Mouse (Mus musculus) thymus, adult 2 months (tissue): Measurements from ENCODE around the gene Tmem213. TPM values are rescaled to one million over a fixed set of nuclear protein-coding genes. Genes with fewer than 3 reads are reported as not detected.

Experiments used
- DNase-seq: peaks from one replicate; pipeline ENCODE4 v3.0.0; 2021
- H3K27ac ChIP-seq: fragments of 200-500 bp; 2 replicates; pipeline ENCODE4 v1.5.1; 2012; ENCODE audit warnings: low read length, control low read depth; ENCODE audit not compliant: control insufficient read depth, insufficient read depth
- H3K27me3 ChIP-seq: fragments of 200-500 bp; 2 replicates; pipeline ENCODE4 v1.6.1; 2012; ENCODE audit warnings: mild to moderate bottlenecking, low read length, moderate library complexity, mixed read lengths; ENCODE audit not compliant: control insufficient read depth, insufficient read depth
- H3K36me3 ChIP-seq: fragments of 200-500 bp; 2 replicates; pipeline ENCODE4 v1.6.1; 2012; ENCODE audit warnings: mild to moderate bottlenecking, low read length, moderate library complexity; ENCODE audit not compliant: control insufficient read depth, insufficient read depth
- H3K4me1 ChIP-seq: fragments of 200-500 bp; replicated peaks from 2 replicates; pipeline ENCODE4 v1.6.1; 2012; ENCODE audit warnings: low read length; ENCODE audit not compliant: control insufficient read depth, insufficient read depth
- H3K4me3 ChIP-seq: fragments of 200-500 bp; 2 replicates; pipeline ENCODE4 v1.5.1; 2012; ENCODE audit warnings: mild to moderate bottlenecking, low read length, control low read depth, moderate library complexity; ENCODE audit not compliant: control insufficient read depth, insufficient read depth
- CTCF ChIP-seq: fragments of 200-500 bp; IDR thresholded peaks from 2 replicates; pipeline ENCODE4 v1.5.1; 2012; ENCODE audit warnings: mild to moderate bottlenecking, control low read depth, low read length, moderate library complexity, borderline replicate concordance; ENCODE audit not compliant: control insufficient read depth, poor library complexity, insufficient read depth; ENCODE audit errors: extremely low read depth
- POLR2A ChIP-seq: fragments of 200-500 bp; IDR thresholded peaks from 2 replicates; pipeline ENCODE4 v1.6.1; 2012; ENCODE audit warnings: mild to moderate bottlenecking, low read length, control low read depth, moderate library complexity; ENCODE audit not compliant: control insufficient read depth, poor library complexity, insufficient read depth; ENCODE audit errors: extremely low read depth
- WGBS: fragments of 180-500 bp; shearing (Covaris S2); methylation state at CpG from one replicate; pipeline ENCODE4 v1.1.7; 2018; 5-methylcytosine and 5-hydroxymethylcytosine counted together
- polyA plus RNA-seq: library from polyadenylated mRNA; depleted of rRNA; stranded (reverse); fragments of >200 nt; gene quantifications from 2 replicates; pipeline ENCODE4 v1.2.3, GENCODE M21; 2012

Tmem213 gene
- polyA plus RNA-seq, 1 experiment, result 0.38 TPM

DNA sequence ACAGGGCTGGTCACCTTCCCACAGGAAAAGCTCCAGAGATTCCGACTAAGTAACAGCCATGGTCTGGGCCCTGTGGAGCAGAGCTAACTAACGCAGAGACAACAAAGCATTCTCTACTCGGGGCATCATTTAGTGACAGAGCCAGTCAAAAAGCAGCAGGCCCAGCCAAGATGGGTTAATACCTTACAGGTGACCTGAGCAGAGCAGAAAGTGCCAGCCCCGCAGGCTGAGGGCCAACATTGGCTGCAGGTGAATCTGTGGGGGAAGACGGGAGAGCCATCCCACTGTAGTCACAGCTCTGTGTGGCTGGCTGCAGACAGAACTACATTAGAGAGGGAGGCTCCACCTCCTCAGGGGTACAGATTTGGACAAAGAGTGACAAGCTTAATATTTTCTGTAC, 38.2 kb downstream of the Tmem213 start:
- TF ChIP-seq POLR2A (no peak), CTCF (no peak)
- Histone ChIP-seq H3K36me3 (no peaks in the 10 kb centered on the region), H3K27ac (no peak overlapping the region), H3K27me3 (no peaks in the 10 kb centered on the region), H3K4me3 (no peak overlapping the region), H3K4me1 (peaks cover 6% of the 10 kb centered on the region; the same call in 1 of the 2 replicates)
- WGBS, result 98% methylated on average over 5 of the region's 5 CpGs
- no peak for DNase-seq

DNA sequence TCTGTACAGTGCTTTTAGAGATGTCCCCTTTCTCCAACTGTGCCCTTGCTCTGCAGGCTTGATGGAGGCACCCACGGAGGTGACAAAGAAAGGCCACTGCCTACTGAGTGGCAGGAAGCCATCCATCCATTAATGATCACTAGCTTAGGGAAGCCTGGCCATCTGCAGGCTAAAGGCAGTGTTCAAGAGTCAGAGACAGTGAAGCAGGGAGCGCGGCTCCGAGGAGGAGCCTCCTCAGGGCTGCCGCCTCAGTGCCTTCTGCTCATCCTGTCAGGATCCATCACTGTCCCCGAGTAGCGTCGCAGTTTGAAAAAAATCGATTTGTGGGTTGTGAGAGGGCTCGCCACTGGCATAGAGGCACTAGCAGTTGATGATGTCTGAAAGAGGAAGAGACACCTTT, 39.6 kb downstream of the Tmem213 start:
- H3K4me1 ChIP-seq, result peaks cover 6% of the 10 kb centered on the region; the same call in 1 of the 2 replicates
- H3K36me3 ChIP-seq, result no peaks in the 10 kb centered on the region
- no peak for DNase-seq
- TF ChIP-seq POLR2A (no peak), CTCF (no peak)
- H3K27me3 ChIP-seq, result no peaks in the 10 kb centered on the region
- H3K27ac ChIP-seq, result no peak overlapping the region
- WGBS, result 92% methylated on average over 10 of the region's 10 CpGs
- no peak overlapping the region for H3K4me3 ChIP-seq

DNA sequence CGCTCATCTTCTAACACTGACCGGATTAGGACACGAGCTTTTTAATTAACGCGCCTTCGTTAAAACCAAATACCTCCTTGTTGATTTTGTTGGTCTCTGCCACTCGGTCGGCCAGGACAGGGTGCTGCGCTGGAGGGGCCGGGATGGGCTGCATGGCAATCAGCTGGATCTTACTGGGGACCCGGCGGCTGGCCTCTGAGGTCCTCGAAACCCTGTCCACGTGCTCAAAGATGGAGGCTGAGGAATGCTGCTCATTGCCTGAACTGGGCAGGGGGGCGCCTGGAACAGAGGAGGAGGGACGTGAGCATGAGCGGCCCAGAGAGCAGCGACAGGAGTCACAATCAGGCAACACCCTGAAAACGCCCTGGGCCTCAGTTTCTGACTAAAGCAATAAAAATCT, 40.4 kb downstream of the Tmem213 start:
- DNase-seq, result no peak
- Histone ChIP-seq H3K27ac (no peak overlapping the region), H3K4me3 (no peak overlapping the region), H3K27me3 (no peaks in the 10 kb centered on the region), H3K36me3 (no peaks in the 10 kb centered on the region), H3K4me1 (peaks cover 6% of the 10 kb centered on the region; the same call in 1 of the 2 replicates)
- 96% methylated on average over 19 of the region's 19 CpGs for WGBS
- no peak for TF ChIP-seq CTCF
- no peak for TF ChIP-seq POLR2A

GRCm38 (mm10) chr6:38152305-38152704, 43.2 kb downstream of the Tmem213 start:
- Histone ChIP-seq H3K4me3 (no peak overlapping the region), H3K27ac (no peak overlapping the region), H3K27me3 (no peaks in the 10 kb centered on the region), H3K36me3 (no peaks in the 10 kb centered on the region), H3K4me1 (peaks cover 6% of the 10 kb centered on the region; the same call in 1 of the 2 replicates)
- 97% methylated on average over 11 of the region's 11 CpGs for WGBS
- TF ChIP-seq POLR2A, result no peak
- TF ChIP-seq CTCF, result no peak
- DNase-seq, result no peak

GRCm38 (mm10) chr6:38156204-38156603, 47.1 kb downstream of the Tmem213 start:
- Histone ChIP-seq H3K27ac (no peak overlapping the region), H3K4me1 (no peaks in the 10 kb centered on the region), H3K27me3 (no peaks in the 10 kb centered on the region), H3K4me3 (no peak overlapping the region), H3K36me3 (no peaks in the 10 kb centered on the region)
- WGBS, result 94% methylated on average over 5 of the region's 5 CpGs
- TF ChIP-seq CTCF, result no peak
- no peak for TF ChIP-seq POLR2A
- DNase-seq, result no peak

- DNase-seq, result no peak
- Histone ChIP-seq H3K4me1 (no peaks in the 10 kb centered on the region), H3K4me3 (no peak overlapping the region), H3K27me3 (no peaks in the 10 kb centered on the region), H3K36me3 (no peaks in the 10 kb centered on the region), H3K27ac (no peak overlapping the region)
- TF ChIP-seq CTCF (no peak), POLR2A (no peak)
- 97% methylated on average over 16 of the region's 16 CpGs for WGBS
These were observed 48.9 kb downstream of the Tmem213 start for GRCm38 (mm10) chr6:38157925-38158324.

DNA sequence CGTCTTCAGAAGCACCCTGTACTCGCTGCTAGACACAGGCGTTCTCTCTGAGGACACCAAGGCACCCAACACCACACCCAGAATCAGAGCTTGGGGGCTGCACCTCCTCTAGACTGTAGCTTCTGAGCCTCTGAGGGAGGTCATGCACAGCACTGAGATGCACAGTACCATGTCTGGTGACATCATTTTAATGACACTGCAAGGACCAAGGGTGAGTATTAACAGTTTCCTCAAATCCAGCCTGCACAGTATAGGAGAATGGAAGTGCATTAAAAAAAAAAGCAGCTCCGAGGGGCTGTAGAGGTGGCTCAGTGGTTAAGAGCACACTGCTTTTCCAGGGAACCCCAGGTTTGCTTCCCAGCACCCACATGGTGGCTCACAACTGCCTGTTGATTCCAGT, 50.5 kb downstream of the Tmem213 start:
- Histone ChIP-seq H3K4me1 (no peaks in the 10 kb centered on the region), H3K27ac (no peak overlapping the region), H3K4me3 (no peak overlapping the region), H3K36me3 (no peaks in the 10 kb centered on the region), H3K27me3 (no peaks in the 10 kb centered on the region)
- WGBS, result 93% methylated on average over 4 of the region's 4 CpGs
- DNase-seq, result no peak
- TF ChIP-seq CTCF (no peak), POLR2A (no peak)
